ENCODE assay signal across 30 mouse cellular contexts in the genomic region with DNA sequence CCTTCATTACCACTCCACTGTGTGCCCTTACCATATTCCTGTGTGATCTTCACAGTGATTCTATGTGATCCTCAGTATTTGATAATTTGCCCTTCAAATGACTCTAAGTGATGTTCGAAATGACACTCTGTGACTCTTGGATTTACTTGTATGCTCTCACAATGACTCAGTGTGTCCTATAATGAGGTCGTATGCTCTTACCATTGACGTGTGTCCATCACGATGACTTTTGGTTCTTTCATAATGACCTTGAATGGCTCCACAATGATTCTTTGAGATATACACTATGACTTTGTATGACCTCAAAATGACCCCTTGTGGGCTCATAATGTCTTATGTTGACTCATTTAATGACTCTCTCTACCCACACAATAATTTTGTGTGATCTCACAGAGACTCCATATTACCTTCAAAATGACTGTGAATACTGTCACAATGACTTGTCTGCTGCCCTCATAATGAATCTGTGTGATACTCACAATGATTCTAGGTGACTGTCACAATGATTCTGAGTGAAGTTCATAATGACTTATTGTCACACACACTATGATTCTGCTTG.
"Had no signal": no experiment of that assay in that cellular context is flagged by ENCODE, and none has a peak within 500 bp of the region (broad histone marks: within the 10 kb centered on the region; RNA-seq: fewer than 3 reads in every experiment).

No protein-coding gene starts in this region.

- DNase-seq: left cerebral cortex, postnatal 4 days; liver; liver, embryonic 13.5 days; liver, postnatal 0 days; lung, adult 18-20 months; lung, adult 2 months; lung, embryonic 14.5 days; lung, postnatal 10 days; lung, postnatal 14 days; lung, postnatal 36 days; lung, postnatal 4 days; midbrain, embryonic 14.5 days had no signal

- H3K9me3 ChIP-seq: limb, embryonic 10.5 days; limb, embryonic 12.5 days; limb, embryonic 13.5 days; limb, embryonic 15.5 days; liver, embryonic 12.5 days; liver, embryonic 13.5 days; liver, embryonic 15.5 days; lung, embryonic 15.5 days; megakaryocyte, embryonic 14.5 days; midbrain, embryonic 10.5 days; midbrain, embryonic 12.5 days; midbrain, embryonic 13.5 days; midbrain, embryonic 15.5 days; neural tube, embryonic 12.5 days had no signal

- H3K4me2 ChIP-seq: limb, embryonic 12.5 days; limb, embryonic 13.5 days; limb, embryonic 15.5 days; liver, embryonic 11.5 days; liver, embryonic 12.5 days; liver, embryonic 13.5 days; liver, embryonic 15.5 days; lung, embryonic 14.5 days; lung, embryonic 15.5 days; midbrain, embryonic 11.5 days; midbrain, embryonic 12.5 days; midbrain, embryonic 13.5 days; midbrain, embryonic 15.5 days; neural tube, embryonic 12.5 days had no signal

- H3K36me3 ChIP-seq: limb, embryonic 10.5 days; limb, embryonic 12.5 days; limb, embryonic 13.5 days; limb, embryonic 15.5 days; liver, embryonic 12.5 days; liver, embryonic 13.5 days; liver, embryonic 15.5 days; lung, embryonic 15.5 days; midbrain, embryonic 10.5 days; midbrain, embryonic 12.5 days; midbrain, embryonic 13.5 days; midbrain, embryonic 15.5 days; neural tube, embryonic 12.5 days had no signal

- H3K4me3 ChIP-seq: limb, embryonic 10.5 days; limb, embryonic 12.5 days; limb, embryonic 13.5 days; limb, embryonic 15.5 days; liver, embryonic 12.5 days; liver, embryonic 13.5 days; liver, embryonic 15.5 days; lung, embryonic 15.5 days; megakaryocyte, embryonic 14.5 days; midbrain, embryonic 10.5 days; midbrain, embryonic 12.5 days; midbrain, embryonic 13.5 days; midbrain, embryonic 15.5 days; myocyte; neural tube, embryonic 12.5 days had no signal

- H3K4me1 ChIP-seq: limb, embryonic 10.5 days; limb, embryonic 12.5 days; limb, embryonic 13.5 days; limb, embryonic 15.5 days; liver, embryonic 12.5 days; liver, embryonic 13.5 days; liver, embryonic 15.5 days; lung, embryonic 15.5 days; megakaryocyte, embryonic 14.5 days; midbrain, embryonic 10.5 days; midbrain, embryonic 12.5 days; midbrain, embryonic 13.5 days; midbrain, embryonic 15.5 days; neural tube, embryonic 12.5 days had no signal

- H3K9ac ChIP-seq: limb, embryonic 12.5 days; limb, embryonic 13.5 days; limb, embryonic 15.5 days; liver, embryonic 12.5 days; liver, embryonic 13.5 days; liver, embryonic 14.5 days; liver, embryonic 15.5 days; liver, postnatal 0 days; lung, embryonic 14.5 days; lung, embryonic 15.5 days; midbrain, embryonic 12.5 days; midbrain, embryonic 13.5 days; midbrain, embryonic 15.5 days; neural tube, embryonic 12.5 days had no signal

- H3K27ac ChIP-seq: limb, embryonic 10.5 days; limb, embryonic 12.5 days; limb, embryonic 13.5 days; limb, embryonic 15.5 days; liver, embryonic 12.5 days; liver, embryonic 13.5 days; liver, embryonic 14.5 days; liver, embryonic 15.5 days; lung, embryonic 15.5 days; macrophage; midbrain, embryonic 10.5 days; midbrain, embryonic 12.5 days; midbrain, embryonic 13.5 days; midbrain, embryonic 15.5 days; neural tube, embryonic 12.5 days had no signal

- H3K27me3 ChIP-seq: limb, embryonic 12.5 days; limb, embryonic 13.5 days; limb, embryonic 15.5 days; liver, embryonic 12.5 days; liver, embryonic 13.5 days; liver, embryonic 15.5 days; lung, embryonic 15.5 days; megakaryocyte, embryonic 14.5 days; midbrain, embryonic 12.5 days; midbrain, embryonic 13.5 days; midbrain, embryonic 15.5 days; neural tube, embryonic 12.5 days had no signal
